Mouse (Mus musculus) splenic B cell, adult 2 months (primary cell): ENCODE data around the gene Rdh1.
"Not testable (repeated sequence)": the region's sequence is repeated elsewhere in the genome, so short reads cannot be mapped to it uniquely, and the experiment has no call there.

Source experiments
- DNase-seq: peaks from one replicate; pipeline ENCODE4 v3.0.0-alpha.2; 2011; ENCODE audit warnings: low read depth, low spot score
- H3K27me3 ChIP-seq: 2 replicates; pipeline ENCODE4 v1.6.1; 2012; ENCODE audit warnings: mild to moderate bottlenecking, low read length, moderate library complexity, mixed read lengths; ENCODE audit not compliant: control insufficient read depth, poor library complexity, insufficient read depth, severe bottlenecking
- H3K36me3 ChIP-seq: 2 replicates; pipeline ENCODE4 v1.6.1; 2012; ENCODE audit warnings: mild to moderate bottlenecking, low read length, moderate library complexity, mixed read lengths; ENCODE audit not compliant: control insufficient read depth, poor library complexity, insufficient read depth, severe bottlenecking

Rdh1 gene

GRCm38 (mm10) chr10:127738151-127738882 is 21.2 kb upstream of the Rdh1 start:
- Histone ChIP-seq H3K27me3 (no peaks in the 10 kb centered on the region), H3K36me3 (peaks cover 2% of the 10 kb centered on the region; the same call in 1 of the 2 replicates)
- DNase-seq = peak; percentile 71

GRCm38 (mm10) chr10:127739083-127739660 is 20.3 kb upstream of the Rdh1 start, which contains the start of gene Zbtb39:
Gene Zbtb39 (plus strand): TSS chr10:127739538.
- Histone ChIP-seq H3K36me3 (peaks cover 2% of the 10 kb centered on the region; the same call in 1 of the 2 replicates), H3K27me3 (no peaks in the 10 kb centered on the region)
- DNase-seq = peak; percentile 83

DNA sequence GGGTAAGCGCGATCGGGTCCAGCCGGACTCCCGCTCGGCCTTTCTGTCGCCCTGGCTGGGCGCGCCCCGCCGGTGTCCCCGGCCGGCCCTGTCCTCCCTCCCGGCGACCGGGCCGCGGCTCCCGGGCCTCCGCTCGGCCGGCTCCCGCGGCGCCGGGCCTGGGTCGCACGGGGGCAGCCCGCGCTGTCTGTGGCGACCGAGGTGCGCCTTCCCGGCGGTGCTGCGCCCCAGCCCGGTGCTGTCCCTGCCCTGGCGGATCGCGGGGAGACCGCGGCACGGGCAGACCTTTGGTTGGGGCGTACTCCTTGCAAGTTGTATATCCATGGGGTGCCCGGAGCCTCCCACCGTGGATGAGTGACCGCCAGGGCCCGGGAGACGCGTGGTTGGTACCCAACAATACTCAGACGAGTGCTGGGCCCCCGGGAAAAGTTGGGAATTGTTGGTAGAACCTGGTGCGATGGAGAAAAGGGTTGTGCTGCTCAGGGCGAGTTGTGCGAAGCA is 19.8 kb upstream of the Rdh1 start:
- Histone ChIP-seq H3K36me3 (peaks cover 2% of the 10 kb centered on the region; the same call in 1 of the 2 replicates), H3K27me3 (no peaks in the 10 kb centered on the region)
- no peak for DNase-seq

DNA sequence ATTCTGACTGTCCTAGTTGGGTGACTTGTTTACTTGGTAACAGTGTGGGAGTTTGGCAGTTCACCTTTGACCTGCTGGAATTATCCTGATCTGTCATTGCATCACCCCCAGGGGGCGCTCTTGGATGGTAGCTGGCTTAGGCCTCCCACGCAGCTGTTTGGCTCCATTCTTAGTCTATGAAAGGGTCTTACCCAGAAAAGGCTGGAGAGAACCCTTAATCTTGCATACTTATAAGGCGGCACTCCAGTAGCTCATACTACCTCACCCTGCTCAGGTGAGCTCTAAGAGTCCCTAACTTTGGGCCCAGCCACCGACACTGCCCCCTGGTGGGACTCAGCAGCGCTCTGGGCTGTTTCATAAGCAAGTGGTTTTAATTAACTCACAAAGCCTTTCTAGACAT is 14.9 kb upstream of the Rdh1 start:
- peak; percentile 66 for DNase-seq
- H3K36me3 ChIP-seq = peaks cover 2% of the 10 kb centered on the region; the same call in 1 of the 2 replicates
- no peaks in the 10 kb centered on the region for H3K27me3 ChIP-seq

DNA sequence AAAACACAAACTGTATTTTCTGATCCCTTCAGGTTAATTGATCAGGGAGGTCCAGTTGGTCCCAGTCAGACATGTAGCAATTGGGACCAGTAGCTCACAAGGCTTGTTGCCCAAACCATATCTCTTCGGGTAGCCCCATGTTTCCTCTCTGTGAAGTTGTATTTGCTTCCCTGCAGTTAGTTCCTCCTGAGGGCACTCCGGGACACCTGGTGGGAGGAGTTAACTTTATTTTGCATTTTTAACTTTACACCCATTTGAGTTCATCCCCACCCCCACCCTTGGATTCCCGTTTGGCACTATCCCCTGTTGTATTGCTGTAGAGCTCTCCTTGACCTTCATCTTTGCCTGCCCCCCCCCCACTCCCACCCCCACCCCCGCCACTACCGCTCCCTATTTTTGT is 13.6 kb upstream of the Rdh1 start:
- Histone ChIP-seq H3K27me3 (no peaks in the 10 kb centered on the region), H3K36me3 (peaks cover 2% of the 10 kb centered on the region; the same call in 1 of the 2 replicates)
- DNase-seq = no peak

DNA sequence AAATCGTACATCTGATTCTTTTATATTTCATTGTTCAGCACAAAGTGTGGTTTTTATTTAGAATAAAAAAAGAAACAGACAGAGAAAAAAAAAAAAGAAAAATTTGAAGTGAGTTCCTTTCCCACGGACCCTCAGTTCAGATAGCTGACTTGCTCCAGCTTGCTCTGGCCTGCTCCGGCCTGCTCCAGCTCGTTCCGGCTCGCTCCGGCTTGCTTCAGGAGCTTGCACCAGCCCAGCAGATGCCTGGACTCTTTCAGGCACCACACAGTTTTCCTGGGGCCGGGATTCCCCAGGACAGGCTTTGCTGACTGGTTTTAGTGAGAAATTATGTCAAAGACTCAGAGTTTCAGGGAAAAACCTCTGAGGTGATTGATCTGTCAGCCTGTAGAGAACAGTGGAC is 12.3 kb upstream of the Rdh1 start:
- no peaks in the 10 kb centered on the region for H3K27me3 ChIP-seq
- DNase-seq = no peak
- peaks cover 2% of the 10 kb centered on the region; the same call in 1 of the 2 replicates for H3K36me3 ChIP-seq

- no peak for DNase-seq
- no peaks in the 10 kb centered on the region for H3K36me3 ChIP-seq
- no peaks in the 10 kb centered on the region for H3K27me3 ChIP-seq
Measured at GRCm38 (mm10) chr10:127748847-127749612, 10.5 kb upstream of the Rdh1 start.

- no peaks in the 10 kb centered on the region for H3K36me3 ChIP-seq
- no peak for DNase-seq
- H3K27me3 ChIP-seq = no peaks in the 10 kb centered on the region
Measured at GRCm38 (mm10) chr10:127750136-127750777, 9.3 kb upstream of the Rdh1 start.

- Histone ChIP-seq H3K36me3 (no peaks in the 10 kb centered on the region), H3K27me3 (no peaks in the 10 kb centered on the region)
- no peak for DNase-seq
Measured at GRCm38 (mm10) chr10:127751548-127751947, 8.0 kb upstream of the Rdh1 start, which contains the start of gene Gpr182. Gene Gpr182 (minus strand): TSS chr10:127751732.

GRCm38 (mm10) chr10:127754566-127755166 is 4.9 kb upstream of the Rdh1 start:
- no peak for DNase-seq
- H3K36me3 ChIP-seq = no peaks in the 10 kb centered on the region; the same call in 1 of the 2 replicates
- H3K27me3 ChIP-seq = no peaks in the 10 kb centered on the region

- Histone ChIP-seq H3K36me3 (no peaks in the 10 kb centered on the region; the same call in 1 of the 2 replicates), H3K27me3 (no peaks in the 10 kb centered on the region)
- no peak for DNase-seq
Measured at GRCm38 (mm10) chr10:127755246-127755645, 4.3 kb upstream of the Rdh1 start.

DNA sequence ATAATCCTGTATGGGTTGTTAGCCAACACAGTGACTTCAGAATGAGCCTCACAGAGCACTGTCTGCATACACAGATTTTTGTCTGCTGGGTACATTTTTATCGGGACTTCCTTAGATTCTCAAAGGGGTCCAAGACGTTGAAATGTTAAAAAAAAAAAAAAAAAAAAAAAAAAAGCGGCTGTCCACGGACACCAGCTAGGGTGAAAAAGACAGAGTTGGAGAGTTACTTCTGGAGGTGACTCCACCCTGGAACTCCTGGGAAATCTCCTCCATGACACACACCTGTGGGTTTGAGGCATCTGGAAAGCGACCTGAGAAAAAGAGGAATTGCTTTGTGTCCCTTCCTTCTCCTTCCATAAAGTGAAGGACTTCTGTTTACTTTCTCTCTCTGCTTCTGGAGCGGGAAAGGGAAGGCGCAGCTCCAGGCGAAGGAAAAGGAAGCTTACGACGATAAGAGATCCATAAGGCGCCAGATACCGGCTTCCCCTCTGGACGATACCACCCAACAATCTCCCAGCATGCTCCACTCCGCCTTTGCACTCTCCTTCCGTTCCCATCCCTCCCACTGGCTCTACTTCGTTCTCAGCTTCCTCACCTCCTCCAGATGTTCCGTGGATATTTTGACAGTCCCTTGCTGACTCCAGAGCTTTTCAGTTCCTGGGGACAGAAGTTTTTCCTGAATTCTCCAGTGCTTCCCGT is 3.6 kb upstream of the Rdh1 start:
- Histone ChIP-seq H3K36me3 (no peaks in the 10 kb centered on the region; the same call in 1 of the 2 replicates), H3K27me3 (no peaks in the 10 kb centered on the region)
- DNase-seq = no peak

GRCm38 (mm10) chr10:127762926-127763325 is 3.4 kb downstream of the Rdh1 start:
- H3K27me3 ChIP-seq, DNase-seq, H3K36me3 ChIP-seq: not testable (repeated sequence)
